Mouse (Mus musculus): ENCODE results near the gene Pnmt.

The Pnmt gene

DNA sequence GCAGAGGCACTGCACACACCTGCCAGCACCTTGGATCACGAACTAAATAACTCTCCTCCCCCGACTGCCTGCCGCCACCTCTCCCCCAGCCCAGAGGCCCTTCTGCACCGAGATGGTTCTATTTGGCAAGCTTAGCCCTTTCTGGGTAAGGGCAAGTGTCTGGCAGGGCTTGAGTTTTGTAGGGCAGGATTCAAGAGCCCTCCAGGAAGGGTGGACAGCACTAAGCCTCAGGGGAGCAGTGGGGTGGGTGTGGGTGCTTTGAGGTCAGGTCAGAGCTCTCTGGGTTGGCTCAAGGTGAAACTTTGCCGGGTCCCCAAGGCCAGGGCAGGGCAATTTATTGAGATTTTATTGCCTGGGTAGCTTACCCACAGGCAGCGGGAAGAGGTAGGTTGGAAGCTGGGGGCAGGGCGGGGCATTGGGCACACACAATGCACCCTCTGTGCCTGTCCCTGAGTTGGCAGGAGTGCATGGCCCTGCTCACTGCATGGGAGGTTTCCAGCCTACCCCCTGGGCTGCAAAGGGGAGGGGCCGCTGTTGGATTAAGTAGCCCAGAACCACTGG is 32.5 kb upstream of the Pnmt start:
- TF ChIP-seq GATA4 (IDR thresholded peaks at IDR 0.05; ENCODE audit: insufficient replicate concordance, low read length) = no peak

DNA sequence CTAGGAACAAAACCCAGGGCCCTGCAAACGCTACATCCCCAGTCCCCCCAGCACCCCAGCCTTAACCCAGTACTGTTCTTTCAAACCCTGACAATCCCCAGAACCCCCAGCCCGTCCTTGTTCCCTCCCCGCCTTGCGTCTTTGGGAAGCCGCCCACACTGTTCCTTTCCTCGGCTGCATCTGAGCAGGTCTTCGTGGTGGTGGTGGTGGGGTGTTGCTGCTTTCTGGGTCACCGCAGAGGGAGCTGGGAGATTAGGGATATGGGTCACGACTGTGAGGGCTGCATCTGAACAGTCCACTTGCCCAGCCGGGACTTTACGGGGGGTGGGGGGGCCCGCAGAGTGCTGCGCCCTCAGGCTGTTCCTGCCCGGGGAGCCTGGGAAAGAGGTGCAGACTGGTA is 31.8 kb upstream of the Pnmt start:
- TF ChIP-seq GATA4 (IDR thresholded peaks at IDR 0.05; ENCODE audit: insufficient replicate concordance, low read length) = no peak

DNA sequence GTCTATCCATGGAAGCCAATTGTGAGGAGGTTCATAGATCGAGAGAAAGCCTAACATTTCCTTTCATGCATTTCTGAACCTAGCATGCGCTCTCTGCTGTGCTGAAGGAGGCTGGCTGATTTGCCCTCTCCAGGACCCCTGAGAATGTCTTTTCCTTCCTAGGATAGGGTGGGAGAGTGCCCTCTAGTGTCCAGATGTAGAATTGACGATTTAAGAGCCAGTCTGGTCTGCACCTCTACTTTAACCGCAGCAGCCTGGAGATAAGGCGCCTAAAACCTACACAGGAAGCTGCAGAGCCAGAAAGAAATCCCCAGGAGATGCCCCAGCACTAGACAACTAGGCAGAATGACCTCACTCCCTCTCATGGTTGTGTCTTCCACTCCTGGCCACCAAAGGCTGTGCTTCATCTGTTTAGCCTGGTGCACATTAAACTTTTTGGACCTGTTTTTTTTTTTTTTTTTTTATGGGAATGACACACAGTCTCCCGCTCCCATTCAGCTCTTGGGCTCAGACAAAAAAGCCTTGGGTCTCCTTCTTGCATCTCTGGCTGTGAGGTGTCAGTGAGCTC is 30.4 kb upstream of the Pnmt start:
- no peak for TF ChIP-seq GATA4 (IDR thresholded peaks at IDR 0.05; ENCODE audit: insufficient replicate concordance, low read length)

DNA sequence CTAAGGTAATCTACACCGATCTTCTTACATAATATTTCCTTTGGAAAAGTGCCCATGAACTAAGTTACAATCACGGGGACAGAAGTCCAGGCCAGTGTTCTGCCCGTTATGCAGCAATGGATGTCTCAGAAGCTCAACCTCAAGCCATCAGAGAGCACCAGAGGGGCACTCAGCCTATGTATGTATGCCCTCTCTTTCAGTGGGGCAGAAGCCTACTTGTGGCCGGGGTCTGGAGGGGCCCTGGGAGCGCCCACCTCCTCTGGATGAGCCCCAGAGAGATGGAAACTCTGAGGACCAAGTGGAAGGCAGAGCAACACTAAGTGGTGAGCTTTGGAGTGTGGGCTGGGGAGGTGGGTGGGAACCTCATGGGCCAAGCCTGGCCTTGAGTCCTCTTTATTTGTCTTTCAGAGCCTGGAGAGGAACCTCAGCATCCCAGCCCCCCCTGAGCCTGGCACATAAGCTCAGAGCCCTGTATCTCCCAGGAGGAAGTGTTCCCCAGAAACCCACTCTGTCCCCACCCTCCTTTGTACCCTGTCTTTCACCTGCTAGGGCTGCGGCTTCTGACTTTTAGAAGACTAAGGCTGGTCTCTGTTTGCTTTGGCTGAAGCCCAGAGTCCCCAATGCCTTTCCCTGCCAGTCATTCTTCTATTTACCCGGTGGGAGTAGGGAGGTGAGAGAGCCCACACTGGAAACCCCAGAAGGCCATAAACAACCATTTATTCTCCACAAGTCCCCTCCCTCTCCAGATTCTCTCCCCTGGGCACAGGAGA is 29.4 kb upstream of the Pnmt start:
- no peak for TF ChIP-seq GATA4 (IDR thresholded peaks at IDR 0.05; ENCODE audit: insufficient replicate concordance, low read length)

DNA sequence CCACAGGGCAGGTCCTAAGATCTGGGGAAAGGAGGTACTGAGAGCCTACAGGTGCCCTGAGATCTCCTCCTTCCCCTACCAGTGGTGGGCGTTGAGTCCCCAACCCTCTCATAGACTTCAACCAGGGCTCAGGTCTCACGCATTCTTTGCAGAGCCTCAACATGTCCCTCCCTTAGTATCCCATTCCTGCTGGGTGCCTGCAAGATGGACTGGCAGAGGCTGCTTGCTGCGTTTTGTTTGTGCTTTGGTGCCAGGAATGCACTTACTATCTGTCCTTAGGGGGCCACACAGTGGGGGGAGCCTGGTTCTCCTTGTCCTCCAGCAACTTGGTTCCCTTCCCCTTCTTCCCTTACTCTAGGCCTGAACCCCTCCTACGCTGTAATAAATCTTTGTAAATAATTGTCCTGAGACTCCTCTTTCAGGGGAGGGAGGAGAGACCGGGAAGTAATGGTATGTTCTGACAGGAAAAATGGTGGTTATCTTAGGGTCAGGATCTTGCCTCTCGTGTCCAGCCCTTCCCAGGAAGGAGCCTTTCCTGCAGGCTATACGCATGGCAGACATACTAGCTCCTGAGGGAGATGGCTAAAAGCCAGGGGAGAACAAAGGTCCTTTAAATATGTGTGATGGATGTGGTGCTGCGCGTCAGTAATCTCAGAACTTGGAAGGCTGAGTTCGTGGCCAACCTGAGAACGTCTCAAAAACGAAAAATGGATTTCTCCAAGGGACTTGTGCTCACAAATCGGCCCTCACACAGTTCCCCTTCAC is 28.7 kb upstream of the Pnmt start:
- no peak for TF ChIP-seq GATA4 (IDR thresholded peaks at IDR 0.05; ENCODE audit: insufficient replicate concordance, low read length)

DNA sequence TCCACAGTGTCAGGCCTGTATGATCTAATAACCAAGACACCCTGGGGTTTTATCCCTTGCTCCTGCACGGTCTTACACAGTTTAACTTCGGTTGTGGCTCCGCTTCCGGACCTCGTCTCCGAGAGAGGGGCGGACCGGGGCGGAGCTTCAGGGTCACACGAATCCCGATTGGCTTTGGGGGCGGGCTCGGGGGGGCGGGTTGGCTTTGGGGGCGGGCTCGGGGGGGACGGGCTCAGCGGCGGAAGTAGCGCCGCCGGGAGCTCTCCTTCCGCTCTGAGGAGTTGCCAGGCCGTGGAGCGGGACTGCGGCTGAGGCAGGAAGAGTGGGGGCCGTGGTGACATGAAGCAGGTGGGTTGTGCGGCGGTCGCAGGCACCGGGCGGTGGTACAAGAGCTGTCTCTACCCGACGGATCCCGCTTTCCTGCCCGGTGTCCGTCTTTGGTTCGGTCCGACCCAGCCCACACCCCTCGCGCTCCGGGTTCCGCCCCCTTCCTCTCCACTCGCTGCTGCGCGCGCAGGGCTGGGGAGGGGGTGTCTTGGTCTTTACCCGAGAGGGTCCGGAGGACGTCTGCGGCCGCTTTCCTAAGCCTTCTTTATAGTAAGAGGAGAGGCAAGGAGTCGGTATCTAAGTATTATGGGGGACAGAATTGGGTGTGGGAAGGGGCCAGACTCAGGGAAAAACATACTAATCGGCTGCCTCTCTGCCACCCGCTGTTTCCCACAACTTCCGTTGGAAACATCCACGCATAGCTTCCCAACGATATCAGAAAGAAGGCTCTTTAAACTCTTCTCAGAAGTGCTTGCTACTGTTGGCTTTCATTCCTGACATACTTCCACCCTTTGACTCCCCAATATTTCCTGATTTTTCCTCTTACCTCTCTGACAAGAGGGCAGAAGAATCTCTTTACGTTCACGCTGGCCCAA is 27.8 kb upstream of the Pnmt start, which contains the start of gene Stard3:
Gene Stard3 (plus strand): TSS at position 208 of the 923 bp plus-strand sequence.
- TF ChIP-seq GATA4 (IDR thresholded peaks at IDR 0.05; ENCODE audit: insufficient replicate concordance, low read length) = no peak; the same call in 1 of the 2 replicates

DNA sequence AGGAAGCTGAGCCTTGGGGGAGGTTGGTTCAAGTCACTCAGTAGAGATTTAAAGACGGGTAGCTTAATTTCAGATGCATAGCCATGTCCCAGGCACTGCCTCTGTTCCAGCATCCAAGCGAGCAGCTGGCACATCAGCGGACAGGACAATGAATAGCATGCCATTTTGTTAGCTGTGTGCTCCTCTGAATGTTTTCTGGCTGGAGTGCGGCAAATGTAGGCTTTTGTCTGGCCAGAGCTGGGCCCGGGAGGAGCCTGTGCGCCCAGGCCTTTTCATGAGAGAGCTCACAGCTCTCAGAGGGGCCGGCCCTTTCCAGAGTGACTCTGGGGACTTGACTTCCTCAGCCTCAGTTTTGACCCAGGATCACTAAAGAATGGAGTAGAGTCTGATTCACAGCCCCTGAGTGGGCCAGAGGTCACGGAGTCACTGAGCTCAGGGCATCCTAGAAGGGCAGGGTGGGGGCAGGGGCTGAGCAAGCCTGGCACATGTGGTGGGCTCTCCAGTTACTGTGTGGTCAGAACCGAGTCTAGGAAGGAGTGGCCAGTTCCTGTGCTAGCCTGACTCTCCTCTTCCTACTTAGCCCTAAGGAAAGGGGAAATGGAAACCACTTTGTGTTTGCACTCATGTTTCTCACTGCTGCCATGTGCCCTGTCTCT is 25.3 kb upstream of the Pnmt start:
- TF ChIP-seq GATA4 (IDR thresholded peaks at IDR 0.05; ENCODE audit: insufficient replicate concordance, low read length) = no peak

DNA sequence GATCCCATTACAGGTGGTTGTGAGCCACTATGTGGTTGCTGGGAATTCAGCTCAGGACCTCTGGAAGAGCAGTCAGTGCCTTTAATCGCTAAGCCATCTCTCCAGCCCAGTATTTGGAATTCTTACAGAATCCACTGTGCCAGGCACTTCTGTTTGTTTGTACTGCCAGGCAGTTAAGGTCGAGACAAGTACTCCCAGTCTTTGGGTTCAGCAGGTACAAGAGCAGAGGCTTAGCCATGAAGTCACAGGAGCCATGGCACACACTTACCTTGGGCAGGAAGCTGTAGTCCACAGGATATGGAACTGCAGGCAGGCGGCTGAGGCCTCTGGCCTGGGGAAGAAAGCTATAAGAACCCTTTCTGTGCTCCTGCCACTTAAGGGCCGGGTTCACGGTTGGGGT is 22.4 kb upstream of the Pnmt start:
- TF ChIP-seq GATA4 (IDR thresholded peaks at IDR 0.05; ENCODE audit: insufficient replicate concordance, low read length) = no peak

DNA sequence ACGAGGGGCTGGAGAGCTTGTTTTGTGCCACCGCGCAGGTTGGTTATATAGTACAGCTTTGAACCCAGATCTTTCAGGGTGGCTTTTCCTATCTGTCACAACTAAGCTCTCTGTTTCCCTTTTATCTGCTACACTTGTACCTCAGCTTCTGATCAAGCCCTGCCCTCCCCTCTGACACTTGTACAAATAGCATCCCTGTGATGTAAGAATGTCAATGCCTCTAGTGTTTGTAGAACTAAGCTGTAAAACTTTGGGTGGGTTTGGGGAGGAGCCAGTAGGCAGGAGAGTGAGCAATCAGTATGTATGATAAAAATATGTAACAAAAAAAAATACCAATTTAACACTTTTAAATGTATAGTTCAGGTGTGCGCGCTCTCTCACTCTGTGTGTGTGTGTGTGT is 21.8 kb upstream of the Pnmt start:
- TF ChIP-seq GATA4 (IDR thresholded peaks at IDR 0.05; ENCODE audit: insufficient replicate concordance, low read length) = no peak

DNA sequence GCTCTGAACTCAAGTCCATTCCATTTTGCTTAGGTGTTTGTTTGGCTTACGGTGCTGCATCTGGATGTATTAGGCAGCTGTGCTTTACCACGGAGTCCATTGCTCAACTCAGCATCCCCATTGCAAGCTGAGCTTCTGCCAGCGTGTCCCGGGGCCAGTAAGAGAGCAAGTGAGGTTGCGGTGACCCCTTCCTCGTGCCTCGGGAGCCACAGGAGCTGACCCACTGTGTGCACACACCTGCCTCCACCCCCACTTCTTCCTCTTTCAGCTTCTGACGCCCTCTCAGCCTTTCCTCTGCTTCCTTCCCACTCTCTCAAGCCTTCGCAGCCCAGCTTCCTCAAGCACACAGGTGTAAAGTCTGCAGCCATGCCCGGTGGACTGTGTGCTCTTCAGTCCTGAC is 20.0 kb upstream of the Pnmt start:
- no peak for TF ChIP-seq GATA4 (IDR thresholded peaks at IDR 0.05; ENCODE audit: insufficient replicate concordance, low read length)

DNA sequence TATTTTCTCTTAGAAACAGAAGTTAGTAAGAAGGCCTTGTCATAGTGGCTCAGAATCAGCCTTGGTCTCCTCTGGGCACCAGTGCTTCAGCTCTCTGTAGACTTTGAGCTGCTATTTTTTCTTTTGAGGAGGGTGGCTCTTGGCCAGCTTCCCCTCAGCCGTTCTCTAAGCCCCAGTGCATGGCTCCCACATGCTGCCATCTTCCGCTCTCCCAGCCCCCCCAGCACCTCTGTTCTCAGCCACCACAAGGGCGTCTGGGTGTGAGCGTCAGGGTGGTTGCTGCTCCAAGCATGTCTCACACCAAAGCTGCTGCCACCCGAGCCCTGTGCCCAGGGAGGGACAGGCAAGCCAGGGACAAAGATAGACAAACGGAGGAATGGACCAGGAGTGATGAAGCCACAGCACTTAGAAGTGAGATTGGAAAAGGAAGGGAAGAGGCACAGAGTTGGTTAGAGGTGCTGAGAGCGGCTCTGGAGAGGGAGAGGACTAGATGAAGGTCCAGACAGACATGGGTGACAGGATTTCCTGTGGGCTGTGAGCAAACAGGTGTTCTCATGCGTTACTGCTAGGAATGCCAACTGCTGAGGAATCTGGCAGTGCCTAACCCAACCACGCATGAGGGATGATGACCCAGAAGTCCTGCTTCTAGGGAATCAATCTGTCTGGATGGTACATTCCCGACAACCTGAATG is 18.9 kb upstream of the Pnmt start:
- no peak for TF ChIP-seq GATA4 (IDR thresholded peaks at IDR 0.05; ENCODE audit: insufficient replicate concordance, low read length)

DNA sequence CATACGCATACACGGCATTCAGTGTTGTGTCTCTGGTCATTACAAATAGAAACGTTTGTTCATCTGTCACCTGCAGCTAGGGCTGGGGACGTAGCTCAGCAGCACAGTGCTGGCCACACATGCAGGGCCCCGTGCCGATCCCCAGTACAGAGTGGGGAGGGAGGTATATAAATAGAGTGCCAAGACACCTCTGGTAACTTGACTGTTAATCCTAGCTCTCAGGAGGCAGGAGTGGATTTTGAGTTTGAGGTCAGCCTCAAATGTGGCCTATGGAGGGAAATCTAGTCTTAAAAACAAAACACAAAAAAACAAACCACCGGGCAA is 18.4 kb upstream of the Pnmt start:
- no peak for TF ChIP-seq GATA4 (IDR thresholded peaks at IDR 0.05; ENCODE audit: insufficient replicate concordance, low read length)

DNA sequence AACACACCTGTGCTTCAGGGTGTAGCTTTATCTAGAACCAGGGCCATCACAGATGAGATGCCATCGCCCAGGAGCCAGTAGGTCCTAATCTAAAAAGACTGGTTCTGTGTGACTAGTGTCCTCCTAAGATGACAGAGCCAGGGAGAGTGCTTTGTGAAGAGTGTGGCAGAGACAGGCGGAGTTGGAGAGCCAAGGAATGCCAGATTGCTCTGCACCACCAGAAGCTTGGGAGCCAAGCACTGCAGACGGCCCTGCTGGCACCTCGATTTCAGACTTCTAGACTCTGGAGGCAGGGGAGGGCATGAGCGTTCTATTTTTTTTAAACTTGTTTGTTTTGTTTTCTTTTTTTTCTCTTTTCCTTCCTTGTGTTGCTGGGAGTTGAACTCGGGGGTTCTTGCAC is 16.9 kb upstream of the Pnmt start:
- TF ChIP-seq GATA4 (IDR thresholded peaks at IDR 0.05; ENCODE audit: insufficient replicate concordance, low read length) = no peak

DNA sequence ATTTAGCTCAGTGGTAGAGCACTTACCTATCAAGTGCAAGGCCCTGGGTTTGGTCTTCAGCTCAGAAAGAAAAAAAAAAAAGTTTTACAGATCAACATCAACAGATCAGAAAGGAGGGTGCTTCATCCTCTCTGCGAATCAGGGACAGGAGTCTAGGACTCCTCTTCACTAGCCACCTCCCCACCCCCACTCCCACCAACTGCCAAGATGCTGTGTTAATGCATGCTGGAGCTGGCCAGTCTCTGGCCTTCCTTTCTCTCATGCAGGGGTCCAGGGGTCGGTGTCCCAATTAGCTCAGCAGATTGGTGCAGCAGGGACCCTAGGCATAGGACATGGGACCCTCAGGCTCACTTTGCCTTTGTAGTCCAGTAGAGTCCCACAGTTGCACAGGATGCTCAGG is 15.7 kb upstream of the Pnmt start:
- no peak for TF ChIP-seq GATA4 (IDR thresholded peaks at IDR 0.05; ENCODE audit: insufficient replicate concordance, low read length)

All from liver, adult (tissue).